Mouse (Mus musculus): ENCODE results near the gene Plpp1.

- TF ChIP-seq CTCF (IDR thresholded peaks at IDR 0.05; ENCODE audit: low read depth) (no peak), EP300 (optimal IDR thresholded peaks at IDR 0.05) (no peak)
These were observed 17.5 kb downstream of the Plpp1 start for GRCm38 (mm10) chr13:112818125-112818524.

Data from stomach, postnatal 0 days (tissue).